Mouse (Mus musculus) G1E (cell line): ENCODE measurements around the gene Ublcp1. TPM values are rescaled to one million over a fixed set of nuclear protein-coding genes. Genes with fewer than 3 reads are reported as not detected.

Experiments used
- ATAC-seq: 2 replicates; pipeline ENCODE4 v1.8.0; 2016; ENCODE audit warnings: mild to moderate bottlenecking; ENCODE audit not compliant: insufficient number of reproducible peaks, poor library complexity, low FRiP score, severe bottlenecking; ENCODE audit errors: extremely low read depth
- DNase-seq: peaks from one replicate; pipeline ENCODE4 v3.0.0; 2012; ENCODE audit warnings: low spot score
- H3K27me3 ChIP-seq: 2 replicates; pipeline ENCODE4 v1.6.1; 2012; ENCODE audit warnings: mild to moderate bottlenecking, low read length, inconsistent platforms; ENCODE audit not compliant: insufficient read depth
- H3K36me3 ChIP-seq: replicated peaks from 2 replicates; pipeline ENCODE3; 2012; ENCODE audit warnings: mild to moderate bottlenecking, inconsistent platforms
- H3K4me1 ChIP-seq: 2 replicates; pipeline ENCODE4 v1.6.1; 2012; ENCODE audit warnings: low read depth, low read length, inconsistent platforms, mixed read lengths; ENCODE audit not compliant: insufficient read depth
- H3K4me3 ChIP-seq: 2 replicates; pipeline ENCODE4 v1.5.1; 2012; ENCODE audit warnings: low read depth, mild to moderate bottlenecking, inconsistent platforms, low read length, moderate library complexity, mixed read lengths
- H3K9me3 ChIP-seq: replicated peaks from 2 replicates; pipeline ENCODE4 v1.6.1; 2012; ENCODE audit warnings: inconsistent platforms
- CTCF ChIP-seq: IDR thresholded peaks from 2 replicates; pipeline ENCODE4 v1.5.1; 2012; ENCODE audit warnings: low read depth, low read length, inconsistent platforms, mixed read lengths
- GATA1 ChIP-seq: IDR thresholded peaks from 2 replicates; pipeline ENCODE4 v1.6.1; 2012; ENCODE audit warnings: borderline replicate concordance, low read length, inconsistent platforms, mixed read lengths
- GATA2 ChIP-seq: IDR thresholded peaks from 2 replicates; pipeline ENCODE4 v1.6.1; 2012; ENCODE audit warnings: low read depth, low read length, inconsistent platforms, borderline replicate concordance
- POLR2AphosphoS5 ChIP-seq: IDR thresholded peaks from 2 replicates; pipeline ENCODE4 v1.6.1; 2012; ENCODE audit warnings: low read depth, low read length, inconsistent platforms; ENCODE audit not compliant: insufficient replicate concordance
- TAL1 ChIP-seq: conservative IDR thresholded peaks from 2 replicates; pipeline ENCODE4 v1.6.1; 2012; ENCODE audit warnings: low read depth, low read length, inconsistent platforms, mixed read lengths
- polyA plus RNA-seq: library from polyadenylated mRNA; stranded (reverse); fragments of >175 nt; gene quantifications from 2 replicates; pipeline ENCODE4 v1.2.3, GENCODE M21; 2012
- total RNA-seq, 2 experiments: library from RNA; stranded (forward) in 1 of 2; stranded (reverse) in 1 of 2; fragments of 200-1000 nt in 1 of 2; fragments of >200 nt in 1 of 2; fragmentation: Nextera tagmentation in 1 of 2; gene quantifications; 2 replicates each; pipeline ENCODE4 v1.2.3; 2014 to 2017

Gene Ublcp1
- total and polyA plus RNA-seq, 3 experiments = 2.8 to 53.4 (median 50.9) TPM

- no peak overlapping the region for H3K4me3 ChIP-seq
- H3K27me3 ChIP-seq = no peaks in the 10 kb centered on the region
- H3K4me1 ChIP-seq = peaks cover 11% of the 10 kb centered on the region; the same call in 1 of the 2 replicates
- H3K36me3 ChIP-seq = peaks cover 2% of the 10 kb centered on the region
- H3K9me3 ChIP-seq = no peaks in the 10 kb centered on the region
- no peak for DNase-seq
- ATAC-seq = no peak
- TF ChIP-seq POLR2AphosphoS5 = no peak
- no peak for TF ChIP-seq GATA2
- no peak for TF ChIP-seq TAL1
- no peak for TF ChIP-seq CTCF
- TF ChIP-seq GATA1 = no peak
Measured at GRCm38 (mm10) chr11:44476445-44476844, 6.1 kb upstream of the Ublcp1 start.

GRCm38 (mm10) chr11:44475467-44475866, 5.2 kb upstream of the Ublcp1 start:
- Histone ChIP-seq H3K4me1 (peaks cover 15% of the 10 kb centered on the region; the same call in 1 of the 2 replicates), H3K9me3 (no peaks in the 10 kb centered on the region), H3K27me3 (no peaks in the 10 kb centered on the region), H3K4me3 (no peak overlapping the region), H3K36me3 (peaks cover 2% of the 10 kb centered on the region)
- DNase-seq (no peak), ATAC-seq (no peak)
- TF ChIP-seq TAL1 = no peak
- no peak for TF ChIP-seq GATA2
- no peak for TF ChIP-seq CTCF
- no peak for TF ChIP-seq POLR2AphosphoS5
- TF ChIP-seq GATA1 = no peak

GRCm38 (mm10) chr11:44471337-44471995, 1.2 kb upstream of the Ublcp1 start:
- H3K27me3 ChIP-seq = no peaks in the 10 kb centered on the region
- H3K4me1 ChIP-seq = peaks cover 40% of the 10 kb centered on the region
- peaks cover 7% of the 10 kb centered on the region for H3K36me3 ChIP-seq
- DNase-seq (no peak), ATAC-seq (no peak)
- H3K9me3 ChIP-seq = no peaks in the 10 kb centered on the region
- TF ChIP-seq GATA1 (no peak), POLR2AphosphoS5 (no peak), CTCF (no peak), TAL1 (no peak), GATA2 (no peak)
- H3K4me3 ChIP-seq = peak overlapping the region; percentile 89

- peaks cover 42% of the 10 kb centered on the region for H3K4me1 ChIP-seq
- ATAC-seq = peak; percentile 75
- TF ChIP-seq GATA1 (no peak), TAL1 (peak; percentile 85)
Measured at GRCm38 (mm10) chr11:44469646-44470431, 459 bp downstream of the Ublcp1 start.

GRCm38 (mm10) chr11:44468306-44468790, 1.9 kb downstream of the Ublcp1 start:
- Histone ChIP-seq H3K27me3 (no peaks in the 10 kb centered on the region), H3K9me3 (no peaks in the 10 kb centered on the region), H3K4me1 (peaks cover 42% of the 10 kb centered on the region), H3K4me3 (no peak overlapping the region), H3K36me3 (peaks cover 25% of the 10 kb centered on the region)
- DNase-seq (no peak), ATAC-seq (no peak)
- TF ChIP-seq POLR2AphosphoS5 (no peak), GATA2 (no peak)

More at GRCm38 (mm10) chr11:44469646-44470431, 459 bp downstream of the Ublcp1 start:
- H3K36me3 ChIP-seq = peaks cover 17% of the 10 kb centered on the region
- peak; percentile 25 for DNase-seq
- H3K4me3 ChIP-seq = peak overlapping the region; percentile 89
- H3K27me3 ChIP-seq = no peaks in the 10 kb centered on the region
- no peaks in the 10 kb centered on the region for H3K9me3 ChIP-seq

GRCm38 (mm10) chr11:44466949-44467442, 3.3 kb downstream of the Ublcp1 start:
- Histone ChIP-seq H3K4me1 (peaks cover 35% of the 10 kb centered on the region), H3K4me3 (no peak overlapping the region; the same call in 1 of the 2 replicates), H3K36me3 (peaks cover 33% of the 10 kb centered on the region), H3K27me3 (no peaks in the 10 kb centered on the region), H3K9me3 (no peaks in the 10 kb centered on the region)
- DNase-seq (no peak), ATAC-seq (peak; percentile 35)
- TF ChIP-seq GATA1 = no peak
- TF ChIP-seq GATA2 = no peak
